Mouse (Mus musculus) left cerebral cortex, postnatal 25 days (tissue): Measurements from ENCODE around the gene Adam15. TPM values are rescaled to one million over a fixed set of nuclear protein-coding genes. Genes with fewer than 3 reads are reported as not detected.

Experiments used
- DNase-seq, 2 experiments: peaks; one replicate each; pipeline ENCODE4 v3.0.0; 2022; ENCODE audit warnings: low spot score in 2 of 2, mixed read lengths in 1 of 2
- intact Hi-C: fragments of 180-260 bp; cut with DNase I; formaldehyde crosslinking; loops from one replicate; pipeline ENCODE4 v1.15.1; 2025
- total RNA-seq, 2 experiments: library from RNA; stranded (reverse); gene quantifications; 2 replicates each; pipeline ENCODE4 v1.2.3; 2021

Gene Adam15
- total RNA-seq, 2 experiments from 2014 or later: 101 to 105 TPM

- intact Hi-C loops: no loop called here
- DNase-seq: no peak
Observed at GRCm38 (mm10) chr3:89385451-89385850, 35.7 kb upstream of the Adam15 start.

- intact Hi-C loops: no loop called here
- no peak for DNase-seq
Observed at GRCm38 (mm10) chr3:89384331-89385076, 34.7 kb upstream of the Adam15 start.

- DNase-seq: no peak
- intact Hi-C loops: no loop called here
Observed at GRCm38 (mm10) chr3:89383651-89384255, 34.0 kb upstream of the Adam15 start.

- DNase-seq: no peak
- intact Hi-C loops: no loop called here
Observed at GRCm38 (mm10) chr3:89382950-89383349, 33.2 kb upstream of the Adam15 start.

GRCm38 (mm10) chr3:89382033-89382882, 32.5 kb upstream of the Adam15 start:
- no peak for DNase-seq
- intact Hi-C loops: no loop called here

- no peak for DNase-seq
- intact Hi-C loops: no loop called here
Observed at GRCm38 (mm10) chr3:89381233-89381632, 31.4 kb upstream of the Adam15 start.

GRCm38 (mm10) chr3:89380711-89381110, 30.9 kb upstream of the Adam15 start:
- DNase-seq: no peak
- intact Hi-C loops: no loop called here

- no peak for DNase-seq
Observed at GRCm38 (mm10) chr3:89380291-89380690, 30.5 kb upstream of the Adam15 start.

GRCm38 (mm10) chr3:89379388-89380131, 29.8 kb upstream of the Adam15 start:
- intact Hi-C loops: loop anchor here (5.0 kb wide), 1 partner anchor 108 kb away; no protein-coding TSS in a partner anchor
- no peak for DNase-seq

More at GRCm38 (mm10) chr3:89380291-89380690, 30.5 kb upstream of the Adam15 start:
- intact Hi-C loops: no loop called here

GRCm38 (mm10) chr3:89378394-89379067, 28.7 kb upstream of the Adam15 start:
- intact Hi-C loops: loop anchor here (5.0 kb wide), 1 partner anchor 109 kb away; no protein-coding TSS in a partner anchor
- DNase-seq: peak; percentile 60 to 70

GRCm38 (mm10) chr3:89377831-89378230, 28.0 kb upstream of the Adam15 start:
- DNase-seq: no peak
- intact Hi-C loops: loop anchor here (5.0 kb wide), 1 partner anchor 109 kb away; no protein-coding TSS in a partner anchor

- no peak for DNase-seq
- intact Hi-C loops: no loop called here
Observed at GRCm38 (mm10) chr3:89373581-89374231, 23.9 kb upstream of the Adam15 start.

- DNase-seq: no peak
- intact Hi-C loops: no loop called here
Observed at GRCm38 (mm10) chr3:89367338-89367737, 17.5 kb upstream of the Adam15 start.

- intact Hi-C loops: no loop called here
- no peak for DNase-seq
Observed at GRCm38 (mm10) chr3:89365486-89366414, 16.0 kb upstream of the Adam15 start.

- no peak for DNase-seq
- intact Hi-C loops: no loop called here
Observed at GRCm38 (mm10) chr3:89365153-89365485, 15.3 kb upstream of the Adam15 start, which contains the start of gene Dcst1. Gene Dcst1 (minus strand): TSS chr3:89365253.

GRCm38 (mm10) chr3:89364631-89365030, 14.8 kb upstream of the Adam15 start:
- DNase-seq: no peak
- intact Hi-C loops: no loop called here

- intact Hi-C loops: no loop called here
- DNase-seq: no peak
Observed at GRCm38 (mm10) chr3:89361675-89362074, 11.9 kb upstream of the Adam15 start, which contains the start of gene Dcst2. Gene Dcst2 (plus strand): TSS chr3:89361975.
